Mouse (Mus musculus) E14TG2a.4 (cell line): ENCODE data around the gene Lysmd3.
A peak's percentile ranks its signal among the peaks of the same experiment; 100 is the strongest.

Source experiments
- H3K27me3 ChIP-seq: 2 replicates; pipeline ENCODE4 v1.6.1; 2014; ENCODE audit warnings: low read length, control low read depth; ENCODE audit not compliant: insufficient read depth
- H3K36me3 ChIP-seq: 2 replicates; pipeline ENCODE4 v1.6.1; 2014; ENCODE audit warnings: low read length, control low read depth; ENCODE audit not compliant: insufficient read depth
- H3K4me1 ChIP-seq: replicated peaks from 2 replicates; pipeline ENCODE4 v1.6.1; 2014; ENCODE audit warnings: low read depth, low read length, control low read depth
- H3K4me3 ChIP-seq: replicated peaks from 2 replicates; pipeline ENCODE4 v1.5.1; 2014; ENCODE audit warnings: mild to moderate bottlenecking, low read length
- H3K9me3 ChIP-seq: 2 replicates; pipeline ENCODE4 v1.6.1; 2014; ENCODE audit warnings: low read length, control low read depth
- CTCF ChIP-seq: conservative IDR thresholded peaks from 2 replicates; pipeline ENCODE4 v1.5.1; 2014; ENCODE audit warnings: low read length
- NANOG ChIP-seq: IDR thresholded peaks from 2 replicates; pipeline ENCODE4 v1.6.1; 2014; ENCODE audit warnings: borderline replicate concordance, low read length, mixed read lengths
- POU5F1 ChIP-seq: IDR thresholded peaks from 2 replicates; pipeline ENCODE4 v1.6.1; 2014; ENCODE audit warnings: low read length, borderline replicate concordance

Gene Lysmd3

DNA sequence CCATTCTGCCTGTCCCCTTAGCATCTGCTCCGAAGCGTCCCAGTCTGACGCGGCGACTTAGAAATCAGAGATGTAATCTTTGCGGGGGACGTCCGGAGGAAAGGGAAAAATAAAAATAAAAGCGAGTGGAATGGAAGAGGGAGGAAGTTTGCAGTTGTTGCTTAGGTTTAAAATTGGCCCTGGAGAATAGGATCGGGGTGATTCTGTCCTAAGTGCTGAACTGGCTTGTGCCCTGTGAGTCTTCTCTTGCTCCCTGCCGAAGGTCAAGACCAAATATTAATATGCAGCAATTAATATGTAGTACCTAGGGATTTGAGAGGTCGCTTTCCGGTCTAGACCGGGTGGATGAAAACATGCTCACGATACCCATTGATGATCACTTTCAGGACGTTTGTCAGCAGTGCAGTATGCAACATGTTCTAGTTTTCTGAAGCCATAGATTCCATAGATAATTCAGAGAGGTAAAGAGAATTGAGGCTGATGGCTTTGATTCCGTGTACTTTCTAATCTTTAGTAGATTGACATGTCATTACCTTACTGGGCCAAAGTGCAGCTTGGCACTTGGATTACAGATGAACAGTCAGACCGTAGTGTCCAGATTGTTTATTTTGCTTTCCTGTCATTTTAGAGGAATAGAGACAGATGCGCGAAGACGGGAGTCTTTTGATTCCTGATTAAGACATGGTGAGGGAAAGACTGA is 740 bp downstream of the Lysmd3 start:
- Histone ChIP-seq H3K4me3 (peak overlapping the region; percentile 89), H3K9me3 (peaks cover 5% of the 10 kb centered on the region; the same call in 1 of the 2 replicates), H3K36me3 (peaks cover 12% of the 10 kb centered on the region; the same call in 1 of the 2 replicates), H3K4me1 (peaks cover 40% of the 10 kb centered on the region), H3K27me3 (no peaks in the 10 kb centered on the region)
- TF ChIP-seq POU5F1 = no peak
- TF ChIP-seq NANOG = no peak
- no peak for TF ChIP-seq CTCF

DNA sequence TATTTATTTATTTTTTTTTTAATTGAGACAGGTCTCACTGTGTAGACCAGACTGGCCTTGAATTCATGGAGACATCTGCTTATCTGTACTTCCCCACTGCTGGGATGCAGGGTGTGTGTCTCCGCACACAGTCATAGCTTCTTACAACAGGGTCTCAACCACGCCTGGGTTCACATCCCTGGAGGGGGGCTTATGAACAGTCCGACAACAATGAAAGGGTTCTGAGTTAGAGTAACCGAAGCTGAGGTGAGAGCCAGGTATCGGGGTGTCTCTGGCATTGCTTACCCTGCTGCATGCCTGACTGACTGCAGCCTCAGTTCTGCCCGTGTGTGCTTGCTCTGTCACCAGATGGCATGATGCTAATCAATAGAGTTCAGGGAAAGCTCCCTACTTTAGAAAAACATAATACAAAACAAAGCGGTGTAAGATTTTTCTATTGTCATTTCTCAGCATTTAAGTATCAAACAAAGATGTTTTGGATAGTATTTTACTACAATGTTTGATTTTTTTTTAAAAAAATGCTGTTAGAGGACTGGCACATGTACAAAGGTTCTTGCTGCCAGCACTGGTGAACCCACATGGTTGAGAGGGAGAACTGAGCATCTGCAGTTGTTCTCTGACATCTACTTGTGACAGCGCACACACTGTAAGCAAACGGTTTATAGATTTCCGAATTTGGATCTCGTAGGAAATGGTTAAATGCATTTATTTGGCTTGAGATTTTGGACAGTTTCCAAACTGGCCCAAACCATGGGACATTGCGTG is 6.3 kb downstream of the Lysmd3 start:
- H3K36me3 ChIP-seq = peaks cover 55% of the 10 kb centered on the region
- no peaks in the 10 kb centered on the region for H3K27me3 ChIP-seq
- no peaks in the 10 kb centered on the region for H3K9me3 ChIP-seq
- no peak for TF ChIP-seq NANOG
- TF ChIP-seq POU5F1 = no peak
- no peak for TF ChIP-seq CTCF
- peaks cover 14% of the 10 kb centered on the region for H3K4me1 ChIP-seq
- no peak overlapping the region for H3K4me3 ChIP-seq

DNA sequence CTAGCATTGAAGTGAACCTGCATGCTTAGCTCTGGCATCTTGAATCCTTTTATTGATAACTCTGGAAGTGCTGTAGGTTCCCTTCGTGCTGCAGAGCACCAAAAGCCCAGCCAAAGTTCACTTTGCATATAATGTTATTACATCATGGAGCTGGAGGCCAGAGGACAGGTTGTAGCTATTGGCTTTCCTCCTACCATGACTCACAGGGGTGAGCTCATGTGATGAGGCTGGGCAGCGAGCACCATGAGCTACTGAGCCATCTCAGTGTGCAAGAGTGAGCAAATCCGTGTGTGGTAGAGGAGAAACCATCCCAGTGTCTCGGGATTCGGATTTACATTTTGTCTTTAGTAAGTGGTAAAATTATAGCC is 6.9 kb downstream of the Lysmd3 start:
- H3K36me3 ChIP-seq = peaks cover 61% of the 10 kb centered on the region
- no peak overlapping the region for H3K4me3 ChIP-seq
- no peaks in the 10 kb centered on the region for H3K27me3 ChIP-seq
- TF ChIP-seq CTCF = no peak
- no peak for TF ChIP-seq POU5F1
- TF ChIP-seq NANOG = no peak
- H3K9me3 ChIP-seq = no peaks in the 10 kb centered on the region
- peaks cover 11% of the 10 kb centered on the region for H3K4me1 ChIP-seq

DNA sequence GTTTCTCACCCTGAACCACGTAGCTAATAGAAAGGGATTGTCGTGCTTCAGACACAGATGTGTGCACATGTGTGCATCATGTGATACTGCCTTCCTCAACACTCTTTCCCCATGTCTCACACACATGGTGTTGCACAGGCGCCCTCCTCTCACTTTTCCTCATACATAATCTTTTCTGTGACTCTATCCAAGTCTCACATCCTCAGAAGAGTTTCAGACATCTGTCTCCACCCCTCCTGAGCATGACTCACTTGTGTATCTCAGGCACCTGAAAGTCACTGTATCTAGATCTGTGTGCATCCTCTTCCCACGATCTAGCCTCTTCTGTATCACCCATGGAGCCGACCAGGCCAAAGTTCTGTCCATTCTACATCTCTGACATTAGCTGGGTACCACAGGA is 10.2 kb downstream of the Lysmd3 start:
- Histone ChIP-seq H3K27me3 (no peaks in the 10 kb centered on the region), H3K4me1 (peaks cover 1% of the 10 kb centered on the region), H3K36me3 (peaks cover 63% of the 10 kb centered on the region), H3K4me3 (no peak overlapping the region), H3K9me3 (no peaks in the 10 kb centered on the region)
- no peak for TF ChIP-seq CTCF
- TF ChIP-seq POU5F1 = no peak
- no peak for TF ChIP-seq NANOG

DNA sequence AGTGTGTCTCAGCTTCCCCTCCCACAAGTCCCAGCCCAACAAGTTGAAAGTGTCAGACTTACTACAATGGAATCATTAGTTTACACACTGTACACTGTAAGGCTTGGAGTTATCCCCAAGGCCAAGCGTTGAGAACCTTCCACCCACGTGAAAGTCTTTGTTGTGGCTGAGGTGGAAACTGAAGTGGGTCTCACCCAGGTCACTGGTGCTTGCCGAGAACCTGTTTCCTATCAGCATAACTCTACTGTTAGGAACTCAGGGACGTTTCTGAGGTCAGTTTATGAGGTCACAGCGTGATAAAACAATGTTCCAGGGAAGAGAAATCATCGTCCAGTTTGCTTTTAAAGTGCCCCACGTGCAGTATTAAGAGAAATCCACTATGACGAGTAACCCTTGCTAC is 17.9 kb downstream of the Lysmd3 start:
- H3K4me3 ChIP-seq = no peak overlapping the region
- H3K27me3 ChIP-seq = no peaks in the 10 kb centered on the region
- no peaks in the 10 kb centered on the region for H3K9me3 ChIP-seq
- H3K36me3 ChIP-seq = peaks cover 76% of the 10 kb centered on the region
- no peaks in the 10 kb centered on the region for H3K4me1 ChIP-seq
- no peak for TF ChIP-seq POU5F1
- no peak for TF ChIP-seq CTCF
- TF ChIP-seq NANOG = no peak

DNA sequence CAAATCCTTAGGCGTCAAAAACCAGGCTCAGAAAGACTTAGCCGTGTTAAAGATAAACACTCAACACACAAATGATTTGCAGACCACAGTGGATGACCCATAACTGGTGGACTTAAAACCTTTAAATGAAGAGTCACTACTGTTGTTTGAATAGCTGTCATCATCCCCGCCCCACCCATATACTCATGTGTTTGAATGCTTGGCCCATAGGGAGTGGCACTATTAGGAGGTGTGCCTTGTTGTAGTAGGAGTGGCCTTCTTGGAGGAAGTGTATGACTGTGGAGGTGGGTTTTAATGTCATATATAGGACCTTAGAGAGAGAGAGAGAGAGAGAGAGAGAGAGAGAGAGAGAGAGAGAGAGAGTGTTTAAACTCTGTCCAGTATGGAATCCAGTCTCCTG is 25.6 kb downstream of the Lysmd3 start:
- peaks cover 32% of the 10 kb centered on the region for H3K4me1 ChIP-seq
- H3K4me3 ChIP-seq = no peak overlapping the region
- no peaks in the 10 kb centered on the region for H3K27me3 ChIP-seq
- TF ChIP-seq NANOG (no peak), POU5F1 (no peak), CTCF (no peak)
- no peaks in the 10 kb centered on the region for H3K9me3 ChIP-seq
- H3K36me3 ChIP-seq = peaks cover 71% of the 10 kb centered on the region

DNA sequence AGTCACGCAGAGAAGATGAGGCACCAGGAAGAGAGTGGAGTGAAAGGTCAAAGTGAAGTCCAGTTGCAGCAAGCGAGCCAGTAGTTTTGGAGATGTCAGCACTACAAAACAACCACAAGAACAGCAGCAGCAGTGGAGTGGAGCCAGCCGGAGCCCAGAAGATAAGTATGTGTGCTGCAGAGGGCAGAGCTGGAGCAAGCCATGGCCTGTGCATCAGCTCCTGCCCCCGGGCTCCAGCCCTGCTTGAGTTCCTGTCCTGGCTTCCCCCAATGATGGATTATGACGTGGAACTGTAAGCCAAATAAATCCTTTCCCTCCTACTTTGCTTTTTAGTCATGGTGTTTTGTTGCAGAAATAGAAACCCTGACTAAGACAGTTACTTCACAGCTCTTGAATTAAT is 26.8 kb downstream of the Lysmd3 start:
- Histone ChIP-seq H3K27me3 (no peaks in the 10 kb centered on the region), H3K9me3 (no peaks in the 10 kb centered on the region), H3K4me1 (peaks cover 32% of the 10 kb centered on the region), H3K36me3 (peaks cover 70% of the 10 kb centered on the region), H3K4me3 (no peak overlapping the region)
- TF ChIP-seq NANOG (no peak), CTCF (no peak), POU5F1 (no peak)

DNA sequence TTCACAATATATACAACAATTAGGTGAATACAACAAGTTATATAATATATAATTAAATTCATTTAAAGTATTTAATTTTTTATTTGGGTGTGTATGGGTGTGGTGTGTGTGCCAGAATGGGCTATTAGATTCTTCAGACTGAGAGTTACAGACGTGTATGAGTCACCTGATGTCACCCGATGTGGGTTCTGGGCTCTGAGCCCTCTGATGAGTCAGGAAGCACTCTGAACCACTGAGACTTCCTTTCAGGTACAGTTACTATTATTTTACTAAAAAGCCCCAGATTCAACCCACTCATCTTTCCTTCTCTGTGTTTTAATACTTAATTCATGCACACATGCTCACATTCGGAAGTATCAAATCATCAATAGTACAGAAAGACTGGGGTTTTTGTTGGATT is 27.4 kb downstream of the Lysmd3 start:
- Histone ChIP-seq H3K4me1 (peaks cover 38% of the 10 kb centered on the region), H3K27me3 (no peaks in the 10 kb centered on the region), H3K4me3 (no peak overlapping the region), H3K9me3 (no peaks in the 10 kb centered on the region), H3K36me3 (peaks cover 72% of the 10 kb centered on the region)
- TF ChIP-seq CTCF = no peak
- no peak for TF ChIP-seq POU5F1
- no peak for TF ChIP-seq NANOG

DNA sequence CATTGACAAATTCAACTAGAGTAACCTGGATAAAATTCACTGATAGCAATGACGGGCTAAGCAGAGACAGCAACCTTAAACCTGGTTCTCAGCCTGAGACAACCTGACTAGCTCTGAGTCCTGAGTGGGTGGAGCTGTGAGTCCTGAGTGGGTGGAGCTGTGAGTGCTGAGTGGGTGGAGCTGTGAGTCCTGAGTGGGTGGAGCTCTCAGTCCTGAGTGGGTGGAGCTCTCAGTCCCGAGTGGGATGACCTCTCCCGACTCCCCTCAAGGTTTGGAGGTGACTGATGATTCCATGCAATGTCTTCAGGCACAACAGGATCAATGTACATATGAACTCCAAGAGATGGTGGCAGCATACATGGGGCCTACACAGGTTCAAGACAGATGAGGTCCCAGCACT is 32.1 kb downstream of the Lysmd3 start:
- TF ChIP-seq CTCF (no peak), NANOG (no peak), POU5F1 (no peak)

More for the DNA sequence above, 32.1 kb downstream of the Lysmd3 start:
- H3K27me3 ChIP-seq = no peaks in the 10 kb centered on the region
- no peak overlapping the region for H3K4me3 ChIP-seq
- H3K4me1 ChIP-seq = peaks cover 53% of the 10 kb centered on the region
- H3K36me3 ChIP-seq = peaks cover 57% of the 10 kb centered on the region
- H3K9me3 ChIP-seq = no peaks in the 10 kb centered on the region
